In the genomic region with DNA sequence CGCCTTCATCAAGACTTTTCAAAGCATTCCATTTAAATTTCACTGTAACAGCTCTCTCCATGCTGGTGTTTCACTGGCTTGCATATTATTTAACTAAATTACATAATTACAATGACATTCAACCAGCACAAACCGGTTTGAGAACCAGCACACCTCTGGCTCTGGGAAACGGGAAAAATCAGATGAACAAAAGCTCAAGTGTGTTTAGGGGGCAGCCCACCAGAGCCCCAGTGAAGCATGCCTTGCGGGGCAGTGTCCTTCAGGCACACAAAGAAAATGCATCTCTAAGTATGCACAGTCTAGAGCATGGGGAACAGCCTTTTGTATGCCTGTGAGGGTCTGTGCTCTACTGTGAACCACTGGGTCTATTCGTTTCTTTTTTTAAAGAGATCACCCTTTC, we compare ENCODE assay signal across 12 mouse cellular contexts.
A peak's percentile ranks its signal among the peaks of the same experiment; 100 is the strongest.
DNase-seq lines count a peak whose midpoint lies in the region; ATAC-seq lines count a peak whose summit lies in the region.
"Had no signal": no experiment of that assay in that cellular context is flagged by ENCODE, and none has a peak within 500 bp of the region (broad histone marks: within the 10 kb centered on the region; RNA-seq: fewer than 3 reads in every experiment).

No protein-coding gene starts in this region.

- 46% methylated on average over 5 of the region's 5 CpGs for WGBS in embryonic facial prominence, embryonic 11.5 days
- WGBS in hindbrain, embryonic 11.5 days, result 48% methylated on average over 5 of the region's 5 CpGs
- WGBS in midbrain, embryonic 14.5 days, result 29% methylated on average over 5 of the region's 5 CpGs

- 0 out of 2 replicates have a peak, but pooled peaks have one; percentile 65 for ATAC-seq in embryonic facial prominence, embryonic 11.5 days (replicated peaks; ENCODE audit: insufficient number of reproducible peaks, low FRiP score, low TSS enrichment, low read depth)
- peak; percentile 72; the same call in 1 of the 2 replicates for ATAC-seq in hindbrain, embryonic 11.5 days (ENCODE audit: low FRiP score)
- ATAC-seq in midbrain, embryonic 14.5 days (ENCODE audit: low FRiP score, low TSS enrichment), result no peak; the same call in 1 of the 2 replicates
- ATAC-seq in activated CD4-positive, CD25-positive, alpha-beta regulatory T cell, adult 4 months, result no peak

- no peak overlapping the region for H3K4me3 ChIP-seq in embryonic facial prominence, embryonic 11.5 days (ENCODE audit: low read depth, low read length)
- H3K4me3 ChIP-seq in hindbrain, embryonic 11.5 days (ENCODE audit: low read depth, low read length), result no peak overlapping the region
- no peak overlapping the region for H3K4me3 ChIP-seq in midbrain, embryonic 14.5 days (replicated peaks; ENCODE audit: low read depth, low read length)
- H3K4me3 ChIP-seq: embryonic facial prominence, embryonic 15.5 days; heart, embryonic 13.5 days; limb, embryonic 13.5 days had no signal

- H3K36me3 ChIP-seq in embryonic facial prominence, embryonic 11.5 days (replicated peaks; ENCODE audit: control insufficient read depth, insufficient read depth, low read depth, low read length), result no peaks in the 10 kb centered on the region
- no peaks in the 10 kb centered on the region for H3K36me3 ChIP-seq in hindbrain, embryonic 11.5 days (ENCODE audit: control insufficient read depth, insufficient read depth, low read length)
- H3K36me3 ChIP-seq in midbrain, embryonic 14.5 days (ENCODE audit: control insufficient read depth, insufficient read depth, low read length), result no peaks in the 10 kb centered on the region
- H3K36me3 ChIP-seq: embryonic facial prominence, embryonic 15.5 days had no signal

- DNase-seq in ZHBTc4 (ENCODE audit: low read depth, low spot score), result peak; percentile 55
- DNase-seq in embryonic facial prominence, embryonic 11.5 days (ENCODE audit: low spot score), result peak; percentile 33
- DNase-seq in hindbrain, embryonic 11.5 days (ENCODE audit: low spot score), result peak; percentile 42
- peak; percentile 44 for DNase-seq in midbrain, embryonic 14.5 days
- no peak for DNase-seq in left cerebral cortex, postnatal 25 days (ENCODE audit: low spot score in 2 of 2)
- no peak for DNase-seq in layer of hippocampus, adult 11-12 months (ENCODE audit: low spot score)
- DNase-seq: cerebellum, adult 9-10 months; lung, embryonic 14.5 days had no signal

- H3K9ac ChIP-seq in embryonic facial prominence, embryonic 11.5 days (replicated peaks; ENCODE audit: low read length), result no peak overlapping the region
- H3K9ac ChIP-seq in hindbrain, embryonic 11.5 days (ENCODE audit: low read depth, low read length), result no peak overlapping the region
- H3K9ac ChIP-seq in midbrain, embryonic 14.5 days (replicated peaks; ENCODE audit: low read length), result no peak overlapping the region
- H3K9ac ChIP-seq: embryonic facial prominence, embryonic 15.5 days; heart, embryonic 13.5 days; limb, embryonic 13.5 days; lung, embryonic 14.5 days had no signal

- H3K4me1 ChIP-seq in embryonic facial prominence, embryonic 11.5 days (ENCODE audit: control insufficient read depth, insufficient read depth, low read length), result no peaks in the 10 kb centered on the region
- H3K4me1 ChIP-seq in hindbrain, embryonic 11.5 days (replicated peaks; ENCODE audit: control insufficient read depth, insufficient read depth, low read length), result no peaks in the 10 kb centered on the region
- H3K4me1 ChIP-seq in midbrain, embryonic 14.5 days (ENCODE audit: control insufficient read depth, insufficient read depth, low read length), result peaks cover 25% of the 10 kb centered on the region

- H3K27me3 ChIP-seq in embryonic facial prominence, embryonic 11.5 days (ENCODE audit: control insufficient read depth, insufficient read depth, low read length), result no peaks in the 10 kb centered on the region
- no peaks in the 10 kb centered on the region for H3K27me3 ChIP-seq in hindbrain, embryonic 11.5 days (ENCODE audit: control insufficient read depth, insufficient read depth, low read length)
- no peaks in the 10 kb centered on the region for H3K27me3 ChIP-seq in midbrain, embryonic 14.5 days (ENCODE audit: control insufficient read depth, insufficient read depth, low read length)
- H3K27me3 ChIP-seq: embryonic facial prominence, embryonic 15.5 days; heart, embryonic 13.5 days; limb, embryonic 13.5 days had no signal

- no peak overlapping the region for H3K27ac ChIP-seq in embryonic facial prominence, embryonic 11.5 days (replicated peaks; ENCODE audit: low read depth, low read length)
- H3K27ac ChIP-seq in hindbrain, embryonic 11.5 days (ENCODE audit: low read depth, low read length), result peak overlapping the region; percentile 24; the same call in 1 of the 2 replicates
- H3K27ac ChIP-seq in midbrain, embryonic 14.5 days (replicated peaks; ENCODE audit: low read depth, low read length), result peak overlapping the region; percentile 74
- H3K27ac ChIP-seq: embryonic facial prominence, embryonic 15.5 days; heart, embryonic 13.5 days; limb, embryonic 13.5 days had no signal

- no peaks in the 10 kb centered on the region for H3K9me3 ChIP-seq in embryonic facial prominence, embryonic 11.5 days (replicated peaks; ENCODE audit: control insufficient read depth, low read length)
- no peaks in the 10 kb centered on the region for H3K9me3 ChIP-seq in hindbrain, embryonic 11.5 days (ENCODE audit: control insufficient read depth, low read length)
- H3K9me3 ChIP-seq in midbrain, embryonic 14.5 days (ENCODE audit: control insufficient read depth, low read length), result no peaks in the 10 kb centered on the region
- H3K9me3 ChIP-seq: embryonic facial prominence, embryonic 15.5 days; heart, embryonic 13.5 days; limb, embryonic 13.5 days had no signal

- no peak overlapping the region for H3K4me2 ChIP-seq in embryonic facial prominence, embryonic 11.5 days (ENCODE audit: low read depth, low read length)
- no peak overlapping the region for H3K4me2 ChIP-seq in hindbrain, embryonic 11.5 days (replicated peaks; ENCODE audit: low read depth, low read length)
- no peak overlapping the region for H3K4me2 ChIP-seq in midbrain, embryonic 14.5 days (ENCODE audit: low read length)
- H3K4me2 ChIP-seq: embryonic facial prominence, embryonic 15.5 days; heart, embryonic 13.5 days; limb, embryonic 13.5 days; lung, embryonic 14.5 days had no signal

- intact Hi-C loops in left cerebral cortex, postnatal 25 days (cut with DNase I), result no loop called here

Comparison
In these comparisons a context has a peak if more than half of its experiments do, and no peak if none do; other contexts are left out.
1. DNase-seq: peak in ZHBTc4 (single experiment), embryonic facial prominence, embryonic 11.5 days (single experiment), hindbrain, embryonic 11.5 days (single experiment) and midbrain, embryonic 14.5 days (single experiment); none in left cerebral cortex, postnatal 25 days (0 of 2) and layer of hippocampus, adult 11-12 months (single experiment).
2. ATAC-seq: peak in embryonic facial prominence, embryonic 11.5 days (single experiment) and hindbrain, embryonic 11.5 days (single experiment); none in midbrain, embryonic 14.5 days (single experiment) and activated CD4-positive, CD25-positive, alpha-beta regulatory T cell, adult 4 months (single experiment).